Mouse (Mus musculus) intestine, embryonic 14.5 days (tissue): ENCODE results near the gene Fstl4. TPM values are rescaled to one million over a fixed set of nuclear protein-coding genes. Genes with fewer than 3 reads are reported as not detected.

ENCODE experiments used
- ATAC-seq: fragments of 200-750 bp; cut with Nextera tagmentation; replicated peaks from 2 replicates; pipeline ENCODE4 v1.8.0; 2017; ENCODE audit warnings: low read depth, moderate number of reproducible peaks, moderate TSS enrichment, moderate library complexity; ENCODE audit not compliant: low FRiP score, low TSS enrichment
- DNase-seq: peaks from one replicate; pipeline ENCODE4 v3.0.0-alpha.2; 2018; ENCODE audit warnings: low spot score
- H3K27ac ChIP-seq: fragments of 300-500 bp; sonication (generic); 2 replicates; pipeline ENCODE4 v1.5.1; 2014; ENCODE audit warnings: low read depth, mild to moderate bottlenecking, control low read depth
- H3K27me3 ChIP-seq: fragments of 300-500 bp; sonication (generic); replicated peaks from 2 replicates; pipeline ENCODE4 v1.6.1; 2014; ENCODE audit warnings: low read length, control low read depth; ENCODE audit not compliant: control insufficient read depth, insufficient read depth
- H3K36me3 ChIP-seq: fragments of 300-500 bp; sonication (generic); 2 replicates; pipeline ENCODE4 v1.6.1; 2014; ENCODE audit warnings: low read length, control low read depth; ENCODE audit not compliant: control insufficient read depth, insufficient read depth
- H3K4me1 ChIP-seq: fragments of 300-500 bp; sonication (generic); replicated peaks from 2 replicates; pipeline ENCODE4 v1.6.1; 2014; ENCODE audit warnings: low read length, control low read depth, mixed read lengths; ENCODE audit not compliant: control insufficient read depth, insufficient read depth
- H3K4me2 ChIP-seq: fragments of 300-500 bp; sonication (generic); 2 replicates; pipeline ENCODE4 v1.6.1; 2014; ENCODE audit warnings: low read length
- H3K4me3 ChIP-seq: fragments of 300-500 bp; sonication (generic); 2 replicates; pipeline ENCODE4 v1.5.1; 2014; ENCODE audit warnings: low read depth, low read length, control low read depth, mixed read lengths
- H3K9ac ChIP-seq: fragments of 300-500 bp; sonication (generic); 2 replicates; pipeline ENCODE4 v1.6.1; 2014; ENCODE audit warnings: mild to moderate bottlenecking, low read length
- H3K9me3 ChIP-seq: fragments of 300-500 bp; sonication (generic); 2 replicates; pipeline ENCODE4 v1.6.1; 2016; ENCODE audit warnings: low read length, control low read depth; ENCODE audit not compliant: control insufficient read depth
- WGBS: fragments of 180-500 bp; shearing (Covaris S2); extraction: QIAGEN DNeasy Blood & Tissue Kit; methylation state at CpG from one replicate; pipeline ENCODE4 v1.1.7; 2014; 5-methylcytosine and 5-hydroxymethylcytosine counted together
- polyA plus RNA-seq: library from polyadenylated mRNA; unstranded; fragments of >200 nt; fragmentation: Nextera tagmentation; extraction: Ambion mirVana; gene quantifications from 2 replicates; pipeline ENCODE4 v1.2.1, GENCODE M21; 2014

Fstl4 gene
- polyA plus RNA-seq, 1 experiment from 2014 or later: 7.7 TPM

GRCm38 (mm10) chr11:53003361-53003760, 238.9 kb downstream of the Fstl4 start:
- DNase-seq (no peak), ATAC-seq (no peak)
- Histone ChIP-seq H3K36me3 (no peaks in the 10 kb centered on the region), H3K4me1 (peaks cover 5% of the 10 kb centered on the region; the same call in 1 of the 2 replicates), H3K27ac (no peak overlapping the region), H3K27me3 (no peaks in the 10 kb centered on the region), H3K9me3 (no peaks in the 10 kb centered on the region), H3K9ac (no peak overlapping the region), H3K4me2 (no peak overlapping the region), H3K4me3 (no peak overlapping the region)
- 68% methylated on average over 7 of the region's 7 CpGs for whole genome bisulfite sequencing

- DNase-seq (no peak), ATAC-seq (no peak)
- H3K4me3 ChIP-seq: no peak overlapping the region
- no peak overlapping the region for H3K27ac ChIP-seq
- no peaks in the 10 kb centered on the region for H3K27me3 ChIP-seq
- no peak overlapping the region for H3K4me2 ChIP-seq
- no peaks in the 10 kb centered on the region for H3K9me3 ChIP-seq
- WGBS: 58% methylated on average over 9 of the region's 9 CpGs
- peaks cover 5% of the 10 kb centered on the region; the same call in 1 of the 2 replicates for H3K4me1 ChIP-seq
- no peaks in the 10 kb centered on the region for H3K36me3 ChIP-seq
- no peak overlapping the region for H3K9ac ChIP-seq
Observed at GRCm38 (mm10) chr11:53003811-53004210, 239.4 kb downstream of the Fstl4 start.

- Histone ChIP-seq H3K27ac (no peak overlapping the region), H3K36me3 (no peaks in the 10 kb centered on the region), H3K9me3 (no peaks in the 10 kb centered on the region), H3K4me1 (no peaks in the 10 kb centered on the region), H3K4me3 (no peak overlapping the region), H3K27me3 (no peaks in the 10 kb centered on the region), H3K4me2 (no peak overlapping the region), H3K9ac (no peak overlapping the region)
- 74% methylated on average over 7 of the region's 7 CpGs for WGBS
- ATAC-seq (no peak), DNase-seq (no peak)
Observed at GRCm38 (mm10) chr11:53009597-53009996, 245.2 kb downstream of the Fstl4 start.

- no peak overlapping the region for H3K27ac ChIP-seq
- no peak overlapping the region for H3K4me3 ChIP-seq
- H3K9me3 ChIP-seq: no peaks in the 10 kb centered on the region
- ATAC-seq: no peak
- H3K27me3 ChIP-seq: no peaks in the 10 kb centered on the region
- no peaks in the 10 kb centered on the region for H3K4me1 ChIP-seq
- H3K9ac ChIP-seq: no peak overlapping the region
- H3K36me3 ChIP-seq: no peaks in the 10 kb centered on the region
- 77% methylated on average over 6 of the region's 6 CpGs for WGBS
- DNase-seq: no peak
- H3K4me2 ChIP-seq: no peak overlapping the region
Observed at GRCm38 (mm10) chr11:53011996-53012505, 247.6 kb downstream of the Fstl4 start.

- 69% methylated on average over 5 of the region's 5 CpGs for WGBS
- Histone ChIP-seq H3K27ac (no peak overlapping the region), H3K9me3 (no peaks in the 10 kb centered on the region), H3K36me3 (no peaks in the 10 kb centered on the region), H3K27me3 (no peaks in the 10 kb centered on the region), H3K4me3 (no peak overlapping the region), H3K4me1 (no peaks in the 10 kb centered on the region), H3K4me2 (no peak overlapping the region), H3K9ac (no peak overlapping the region)
- ATAC-seq: no peak
- no peak for DNase-seq
Observed at GRCm38 (mm10) chr11:53013906-53014305, 249.5 kb downstream of the Fstl4 start.

- Histone ChIP-seq H3K27ac (no peak overlapping the region), H3K9ac (no peak overlapping the region), H3K9me3 (no peaks in the 10 kb centered on the region), H3K4me2 (no peak overlapping the region), H3K4me1 (no peaks in the 10 kb centered on the region), H3K4me3 (no peak overlapping the region), H3K36me3 (no peaks in the 10 kb centered on the region), H3K27me3 (no peaks in the 10 kb centered on the region)
- no peak for DNase-seq
- WGBS: 77% methylated on average over 7 of the region's 7 CpGs
- no peak for ATAC-seq
Observed at GRCm38 (mm10) chr11:53016358-53017021, 252.1 kb downstream of the Fstl4 start.

- H3K9ac ChIP-seq: no peak overlapping the region
- no peaks in the 10 kb centered on the region for H3K27me3 ChIP-seq
- H3K27ac ChIP-seq: no peak overlapping the region
- no peak overlapping the region for H3K4me2 ChIP-seq
- DNase-seq: no peak
- WGBS: 79% methylated on average over 3 of the region's 3 CpGs
- no peaks in the 10 kb centered on the region for H3K9me3 ChIP-seq
- ATAC-seq: no peak
- no peaks in the 10 kb centered on the region; the same call in 1 of the 2 replicates for H3K4me1 ChIP-seq
- no peaks in the 10 kb centered on the region for H3K36me3 ChIP-seq
- H3K4me3 ChIP-seq: no peak overlapping the region
Observed at GRCm38 (mm10) chr11:53019509-53019908, 255.1 kb downstream of the Fstl4 start.

- no peaks in the 10 kb centered on the region for H3K36me3 ChIP-seq
- no peak overlapping the region for H3K9ac ChIP-seq
- no peak overlapping the region for H3K4me3 ChIP-seq
- H3K9me3 ChIP-seq: no peaks in the 10 kb centered on the region
- no peaks in the 10 kb centered on the region for H3K27me3 ChIP-seq
- H3K4me1 ChIP-seq: no peaks in the 10 kb centered on the region; the same call in 1 of the 2 replicates
- H3K27ac ChIP-seq: no peak overlapping the region
- ATAC-seq (no peak), DNase-seq (no peak)
- 77% methylated on average over 6 of the region's 6 CpGs for whole genome bisulfite sequencing
- no peak overlapping the region for H3K4me2 ChIP-seq
Observed at GRCm38 (mm10) chr11:53024403-53024802, 260.0 kb downstream of the Fstl4 start.

GRCm38 (mm10) chr11:53025686-53026085, 261.3 kb downstream of the Fstl4 start:
- no peak for DNase-seq
- no peaks in the 10 kb centered on the region for H3K36me3 ChIP-seq
- no peak overlapping the region for H3K4me3 ChIP-seq
- H3K4me2 ChIP-seq: no peak overlapping the region
- H3K9ac ChIP-seq: no peak overlapping the region
- no peak overlapping the region for H3K27ac ChIP-seq
- no peaks in the 10 kb centered on the region; the same call in 1 of the 2 replicates for H3K4me1 ChIP-seq
- 97% methylated on average over 6 of the region's 6 CpGs for WGBS
- H3K9me3 ChIP-seq: no peaks in the 10 kb centered on the region
- ATAC-seq: no peak
- no peaks in the 10 kb centered on the region for H3K27me3 ChIP-seq
